Comparison of ENCODE assay signal across 26 mouse cellular contexts in genomic region chr11:101663229-101664027, GRCm38 (mm10). TPM values are rescaled to one million over a fixed set of nuclear protein-coding genes. Genes with fewer than 3 reads are reported as not detected.
A peak's percentile ranks its signal among the peaks of the same experiment; 100 is the strongest.
DNase-seq lines count a peak whose midpoint lies in the region; ATAC-seq and TF ChIP-seq lines count a peak whose summit lies in the region.
"Had no signal": no experiment of that assay in that cellular context is flagged by ENCODE, and none has a peak within 500 bp of the region (broad histone marks: within the 10 kb centered on the region; RNA-seq: fewer than 3 reads in every experiment).

No protein-coding gene starts in this region.

- TF ChIP-seq CTCF in gastrocnemius, adult 2 months (IDR thresholded peaks at IDR 0.05), result no peak
- no peak for TF ChIP-seq CTCF in ES-Bruce4 (IDR thresholded peaks at IDR 0.05; ENCODE audit: low read depth, low read length)

- no peaks in the 10 kb centered on the region for H3K9me3 ChIP-seq in heart, embryonic 13.5 days
- no peaks in the 10 kb centered on the region for H3K9me3 ChIP-seq in kidney, embryonic 14.5 days (ENCODE audit: control insufficient read depth, low read length)
- H3K9me3 ChIP-seq in ES-Bruce4 (replicated peaks; ENCODE audit: control insufficient read depth, insufficient read depth, low read length, poor library complexity, severe bottlenecking), result no peaks in the 10 kb centered on the region
- no peaks in the 10 kb centered on the region for H3K9me3 ChIP-seq in forebrain, embryonic 12.5 days
- H3K9me3 ChIP-seq: embryonic facial prominence, embryonic 13.5 days; forebrain, embryonic 10.5 days; hindbrain, embryonic 13.5 days had no signal

- H3K4me2 ChIP-seq in heart, embryonic 13.5 days, result no peak overlapping the region
- H3K4me2 ChIP-seq in kidney, embryonic 14.5 days (replicated peaks; ENCODE audit: low read depth, low read length), result no peak overlapping the region
- no peak overlapping the region for H3K4me2 ChIP-seq in forebrain, embryonic 12.5 days
- H3K4me2 ChIP-seq: embryonic facial prominence, embryonic 13.5 days; hindbrain, embryonic 13.5 days; lung, embryonic 14.5 days; midbrain, embryonic 11.5 days had no signal

- H3K4me1 ChIP-seq in heart, embryonic 13.5 days, result peaks cover 35% of the 10 kb centered on the region
- H3K4me1 ChIP-seq in kidney, embryonic 14.5 days (ENCODE audit: control insufficient read depth, insufficient read depth, low read length), result peaks cover 5% of the 10 kb centered on the region
- peaks cover 3% of the 10 kb centered on the region for H3K4me1 ChIP-seq in ES-Bruce4 (ENCODE audit: control insufficient read depth, insufficient read depth, low read length)
- H3K4me1 ChIP-seq in forebrain, embryonic 12.5 days, result peaks cover 18% of the 10 kb centered on the region

- H3K4me3 ChIP-seq in gastrocnemius, adult 2 months, result no peak overlapping the region
- H3K4me3 ChIP-seq in heart, embryonic 13.5 days, result no peak overlapping the region
- H3K4me3 ChIP-seq in kidney, embryonic 14.5 days (ENCODE audit: low read length), result no peak overlapping the region
- no peak overlapping the region for H3K4me3 ChIP-seq in ES-Bruce4 (ENCODE audit: low read depth, low read length)
- H3K4me3 ChIP-seq in forebrain, embryonic 12.5 days (replicated peaks), result no peak overlapping the region
- H3K4me3 ChIP-seq: embryonic facial prominence, embryonic 13.5 days; forebrain, embryonic 10.5 days; hindbrain, embryonic 13.5 days had no signal

- H3K27ac ChIP-seq in gastrocnemius, adult 2 months, result 0 out of 2 replicates have a peak overlapping the region, but pooled peaks have one; percentile 17
- peak overlapping the region; percentile 36 for H3K27ac ChIP-seq in heart, embryonic 13.5 days (replicated peaks)
- H3K27ac ChIP-seq in kidney, embryonic 14.5 days (ENCODE audit: low read depth, low read length), result no peak overlapping the region
- H3K27ac ChIP-seq in ES-Bruce4 (ENCODE audit: insufficient read depth, low read length), result no peak overlapping the region
- H3K27ac ChIP-seq in forebrain, embryonic 12.5 days, result no peak overlapping the region
- H3K27ac ChIP-seq: embryonic facial prominence, embryonic 13.5 days; forebrain, embryonic 10.5 days; hindbrain, embryonic 13.5 days; kidney, postnatal 0 days; liver, embryonic 14.5 days; stomach, postnatal 0 days had no signal

- no peaks in the 10 kb centered on the region for H3K36me3 ChIP-seq in heart, embryonic 13.5 days
- H3K36me3 ChIP-seq in kidney, embryonic 14.5 days (ENCODE audit: control insufficient read depth, insufficient read depth, low read length), result no peaks in the 10 kb centered on the region
- H3K36me3 ChIP-seq in ES-Bruce4 (ENCODE audit: control insufficient read depth, insufficient read depth, low read length, poor library complexity, severe bottlenecking), result no peaks in the 10 kb centered on the region
- no peaks in the 10 kb centered on the region for H3K36me3 ChIP-seq in forebrain, embryonic 12.5 days (replicated peaks)
- H3K36me3 ChIP-seq: embryonic facial prominence, embryonic 13.5 days; forebrain, embryonic 10.5 days; hindbrain, embryonic 13.5 days had no signal

- intact Hi-C loops in gastrocnemius, adult 2 months (cut with DNase I), result no loop called here
- intact Hi-C loops in gastrocnemius, postnatal 14 days (cut with DNase I; ENCODE audit: low total_unique reads), result loop anchor here (2.0 kb wide), 1 partner anchor 65 kb away; no protein-coding TSS in a partner anchor

- no peak for TF ChIP-seq EP300 in ES-Bruce4 (IDR thresholded peaks at IDR 0.05; ENCODE audit: insufficient read depth, low read depth, low read length)

- 25% methylated on average over 11 of the region's 11 CpGs for WGBS in heart, embryonic 13.5 days
- WGBS in kidney, embryonic 14.5 days, result 43% methylated on average over 11 of the region's 11 CpGs
- WGBS in forebrain, embryonic 12.5 days, result 80% methylated on average over 11 of the region's 11 CpGs

- TF ChIP-seq POLR2A in ES-Bruce4 (IDR thresholded peaks at IDR 0.05; ENCODE audit: insufficient read depth, low read length), result no peak

- peak overlapping the region; percentile 10; the same call in 1 of the 2 replicates for H3K9ac ChIP-seq in heart, embryonic 13.5 days
- H3K9ac ChIP-seq in kidney, embryonic 14.5 days (ENCODE audit: low read depth, low read length), result no peak overlapping the region
- 0 out of 2 replicates have a peak overlapping the region, but pooled peaks have one; percentile 1 for H3K9ac ChIP-seq in ES-Bruce4 (ENCODE audit: low read depth, poor library complexity, severe bottlenecking)
- H3K9ac ChIP-seq in forebrain, embryonic 12.5 days, result no peak overlapping the region
- H3K9ac ChIP-seq: embryonic facial prominence, embryonic 13.5 days; hindbrain, embryonic 13.5 days; liver, embryonic 14.5 days; lung, embryonic 14.5 days had no signal

- ATAC-seq in heart, embryonic 13.5 days (ENCODE audit: extremely low read depth, insufficient number of reproducible peaks, low FRiP score, low TSS enrichment), result no peak
- ATAC-seq in kidney, embryonic 14.5 days (ENCODE audit: low FRiP score, low TSS enrichment), result no peak
- no peak for ATAC-seq in forebrain, embryonic 12.5 days (ENCODE audit: low FRiP score)
- ATAC-seq: forebrain, embryonic 16.5 days; intestine, postnatal 0 days; midbrain, embryonic 16.5 days had no signal

- no peak for DNase-seq in gastrocnemius, adult 2 months
- DNase-seq in gastrocnemius, postnatal 14 days, result no peak
- DNase-seq in heart, postnatal 4 days, result no peak
- DNase-seq in kidney, postnatal 36 days, result peak; percentile 35 to 44
- DNase-seq: adrenal gland, postnatal 14 days; cerebellum, adult 11 months; cerebellum, postnatal 10 days; layer of hippocampus, adult 9-11 months; lung, embryonic 14.5 days; right cerebral cortex, postnatal 25 days; thymus, adult 18-20 months; thymus, postnatal 25 days had no signal

- H3K27me3 ChIP-seq in heart, embryonic 13.5 days (replicated peaks), result 0 out of 2 replicates have a peak, but pooled peaks cover 5% of the 10 kb centered on the region
- peaks cover 6% of the 10 kb centered on the region; the same call in 1 of the 2 replicates for H3K27me3 ChIP-seq in kidney, embryonic 14.5 days (ENCODE audit: control insufficient read depth, insufficient read depth, low read length)
- no peaks in the 10 kb centered on the region for H3K27me3 ChIP-seq in ES-Bruce4 (ENCODE audit: control insufficient read depth, insufficient read depth, low read length, poor library complexity, severe bottlenecking)
- peaks cover 12% of the 10 kb centered on the region for H3K27me3 ChIP-seq in forebrain, embryonic 12.5 days
- H3K27me3 ChIP-seq: embryonic facial prominence, embryonic 13.5 days had no signal

RNA-seq across cellular contexts. Expression of gene Arl4d, which starts 1.9 kb away (rescaled TPM):
- total RNA-seq in gastrocnemius, adult 2 months (2021), result 10 to 100 TPM in 1 of 2 experiments, 1 to 10 TPM in 1; 6.7 to 13.1 TPM
- 10 to 100 TPM in 1 of 2 experiments, 1 to 10 TPM in 1; 7.1 to 10.7 TPM for total RNA-seq in gastrocnemius, postnatal 14 days (2021)
- 8.7 and 9.1 TPM in 2 replicates for polyA plus RNA-seq in heart, embryonic 13.5 days (2015; fragmentation: Nextera tagmentation; extraction: Ambion mirVana)
- total RNA-seq in heart, postnatal 4 days (2021), result 10 to 100 TPM; 17.9 to 20.5 TPM
- polyA plus RNA-seq in kidney, embryonic 14.5 days (2014; fragmentation: Nextera tagmentation; extraction: Ambion mirVana), result 2.4 and 2.8 TPM in 2 replicates
- polyA plus RNA-seq in ES-Bruce4 (2011; ENCODE audit: insufficient read depth, insufficient read length, low read depth, missing spikeins), result 5.1 and 5.3 TPM in 2 replicates
- 16.2 and 24.1 TPM in 2 replicates for polyA plus RNA-seq in forebrain, embryonic 12.5 days (2016; fragmentation: Nextera tagmentation; extraction: Ambion mirVana)

RNA-seq across cellular contexts. Expression of gene Rdm1, which starts 36.4 kb away (rescaled TPM):
- 10 to 100 TPM; 24.2 to 27.4 TPM for total RNA-seq in gastrocnemius, adult 2 months (2021)
- 10 to 100 TPM; 18.0 to 19.8 TPM for total RNA-seq in gastrocnemius, postnatal 14 days (2021)
- 31.8 and 37.0 TPM in 2 replicates for polyA plus RNA-seq in heart, embryonic 13.5 days (2015; fragmentation: Nextera tagmentation; extraction: Ambion mirVana)
- 10 to 100 TPM; 29.2 to 35.0 TPM for total RNA-seq in heart, postnatal 4 days (2021)
- polyA plus RNA-seq in kidney, embryonic 14.5 days (2014; fragmentation: Nextera tagmentation; extraction: Ambion mirVana), result 31.6 and 35.8 TPM in 2 replicates
- 57.4 and 64.0 TPM in 2 replicates for polyA plus RNA-seq in ES-Bruce4 (2011; ENCODE audit: insufficient read depth, insufficient read length, low read depth, missing spikeins)
- polyA plus RNA-seq in forebrain, embryonic 12.5 days (2016; fragmentation: Nextera tagmentation; extraction: Ambion mirVana), result 50.9 and 58.5 TPM in 2 replicates

Comparison
In these comparisons a context has a peak if more than half of its experiments do, and no peak if none do; other contexts are left out.
1. DNase-seq: peak in kidney, postnatal 36 days (2 of 2); none in gastrocnemius, adult 2 months (single experiment), gastrocnemius, postnatal 14 days (single experiment) and heart, postnatal 4 days (single experiment).
2. H3K27ac ChIP-seq: peak in gastrocnemius, adult 2 months (single experiment) and heart, embryonic 13.5 days (single experiment); none in kidney, embryonic 14.5 days (single experiment), ES-Bruce4 (single experiment) and forebrain, embryonic 12.5 days (single experiment).
3. H3K9ac ChIP-seq: peak in heart, embryonic 13.5 days (single experiment) and ES-Bruce4 (single experiment); none in kidney, embryonic 14.5 days (single experiment) and forebrain, embryonic 12.5 days (single experiment).